In genomic region chr14:33539559-33540167, GRCm38 (mm10) we compare ENCODE assay signal across 19 mouse cellular contexts. TPM values are rescaled to one million over a fixed set of nuclear protein-coding genes. Genes with fewer than 3 reads are reported as not detected.
A peak's percentile ranks its signal among the peaks of the same experiment; 100 is the strongest.
DNase-seq lines count a peak whose midpoint lies in the region; ATAC-seq and TF ChIP-seq lines count a peak whose summit lies in the region.
"Had no signal": no experiment of that assay in that cellular context is flagged by ENCODE, and none has a peak within 500 bp of the region (broad histone marks: within the 10 kb centered on the region; RNA-seq: fewer than 3 reads in every experiment).

No protein-coding gene starts in this region.

- no peak overlapping the region for H3K9ac ChIP-seq in hindbrain, embryonic 15.5 days
- no peak overlapping the region for H3K9ac ChIP-seq in hindbrain, embryonic 16.5 days (ENCODE audit: low read depth, low read length)
- no peak overlapping the region for H3K9ac ChIP-seq in midbrain, embryonic 14.5 days (replicated peaks; ENCODE audit: low read length)
- no peak overlapping the region for H3K9ac ChIP-seq in midbrain, embryonic 15.5 days
- H3K9ac ChIP-seq: embryonic facial prominence, embryonic 13.5 days; forebrain, embryonic 12.5 days; heart, embryonic 12.5 days had no signal

- TF ChIP-seq CTCF in brain, embryonic 14.5 days (IDR thresholded peaks at IDR 0.05; ENCODE audit: borderline replicate concordance, extremely low read depth, insufficient read depth, insufficient read length): no peak

- H3K4me2 ChIP-seq in hindbrain, embryonic 15.5 days: no peak overlapping the region
- no peak overlapping the region for H3K4me2 ChIP-seq in hindbrain, embryonic 16.5 days (ENCODE audit: low read length)
- H3K4me2 ChIP-seq in midbrain, embryonic 14.5 days (ENCODE audit: low read length): no peak overlapping the region
- no peak overlapping the region for H3K4me2 ChIP-seq in midbrain, embryonic 15.5 days
- H3K4me2 ChIP-seq: embryonic facial prominence, embryonic 13.5 days; forebrain, embryonic 12.5 days; heart, embryonic 12.5 days had no signal

- 73% methylated on average over 7 of the region's 7 CpGs for WGBS in hindbrain, embryonic 15.5 days
- WGBS in hindbrain, embryonic 16.5 days: 73% methylated on average over 7 of the region's 7 CpGs
- 48% methylated on average over 7 of the region's 7 CpGs for WGBS in midbrain, embryonic 14.5 days
- WGBS in midbrain, embryonic 10.5 days: 85% methylated on average over 7 of the region's 7 CpGs
- 48% methylated on average over 7 of the region's 7 CpGs for WGBS in midbrain, embryonic 15.5 days

- no peaks in the 10 kb centered on the region for H3K9me3 ChIP-seq in hindbrain, embryonic 15.5 days
- peaks cover 2% of the 10 kb centered on the region; the same call in 1 of the 2 replicates for H3K9me3 ChIP-seq in hindbrain, embryonic 16.5 days (ENCODE audit: control insufficient read depth, low read length)
- H3K9me3 ChIP-seq in midbrain, embryonic 14.5 days (ENCODE audit: control insufficient read depth, low read length): no peaks in the 10 kb centered on the region
- H3K9me3 ChIP-seq in midbrain, embryonic 10.5 days (replicated peaks): no peaks in the 10 kb centered on the region
- no peaks in the 10 kb centered on the region for H3K9me3 ChIP-seq in midbrain, embryonic 15.5 days
- H3K9me3 ChIP-seq: embryonic facial prominence, embryonic 13.5 days; forebrain, embryonic 12.5 days had no signal

- no peaks in the 10 kb centered on the region for H3K27me3 ChIP-seq in hindbrain, embryonic 15.5 days
- no peaks in the 10 kb centered on the region for H3K27me3 ChIP-seq in hindbrain, embryonic 16.5 days (replicated peaks; ENCODE audit: control insufficient read depth, insufficient read depth, low read length)
- no peaks in the 10 kb centered on the region for H3K27me3 ChIP-seq in midbrain, embryonic 14.5 days (ENCODE audit: control insufficient read depth, insufficient read depth, low read length)
- H3K27me3 ChIP-seq in midbrain, embryonic 10.5 days (ENCODE audit: low read depth, poor library complexity, severe bottlenecking): no peaks in the 10 kb centered on the region
- H3K27me3 ChIP-seq in midbrain, embryonic 15.5 days (replicated peaks): no peaks in the 10 kb centered on the region
- H3K27me3 ChIP-seq: embryonic facial prominence, embryonic 13.5 days; forebrain, embryonic 12.5 days; heart, embryonic 12.5 days had no signal

- ATAC-seq in hindbrain, embryonic 15.5 days (ENCODE audit: low FRiP score, low read depth): no peak
- ATAC-seq in hindbrain, embryonic 16.5 days: no peak
- peak; percentile 48; the same call in 1 of the 2 replicates for ATAC-seq in midbrain, embryonic 14.5 days (ENCODE audit: low FRiP score, low TSS enrichment)
- ATAC-seq in midbrain, embryonic 15.5 days (replicated peaks): peak; percentile 83; the same call in 1 of the 2 replicates
- ATAC-seq: forebrain, embryonic 16.5 days had no signal

- H3K4me3 ChIP-seq in hindbrain, embryonic 15.5 days: no peak overlapping the region
- H3K4me3 ChIP-seq in hindbrain, embryonic 16.5 days (ENCODE audit: low read length): no peak overlapping the region
- H3K4me3 ChIP-seq in midbrain, embryonic 14.5 days (replicated peaks; ENCODE audit: low read depth, low read length): no peak overlapping the region
- no peak overlapping the region for H3K4me3 ChIP-seq in midbrain, embryonic 10.5 days
- no peak overlapping the region for H3K4me3 ChIP-seq in midbrain, embryonic 15.5 days
- H3K4me3 ChIP-seq: embryonic facial prominence, embryonic 13.5 days; forebrain, embryonic 12.5 days; heart, embryonic 12.5 days had no signal

- peak; percentile 59 for DNase-seq in midbrain, embryonic 14.5 days
- DNase-seq in midbrain, embryonic 10.5 days (ENCODE audit: low spot score): no peak
- DNase-seq in brain, embryonic 14.5 days (ENCODE audit: low read depth): peak; percentile 46
- DNase-seq in gastrocnemius, adult 8-10 months (ENCODE audit: low spot score in 2 of 2): no peak
- DNase-seq: adrenal gland, adult 8-10 months; adrenal gland, postnatal 36 days; cerebellum, adult 11 months; cerebellum, adult 8-10 months; cerebellum, postnatal 14 days; gastrocnemius, postnatal 14 days; heart, postnatal 36 days had no signal

- 0 out of 2 replicates have a peak overlapping the region, but pooled peaks have one; percentile 20 for H3K27ac ChIP-seq in hindbrain, embryonic 15.5 days (replicated peaks)
- no peak overlapping the region for H3K27ac ChIP-seq in hindbrain, embryonic 16.5 days (ENCODE audit: low read depth, low read length)
- H3K27ac ChIP-seq in midbrain, embryonic 14.5 days (replicated peaks; ENCODE audit: low read depth, low read length): peak overlapping the region; percentile 47
- no peak overlapping the region for H3K27ac ChIP-seq in midbrain, embryonic 10.5 days (replicated peaks)
- H3K27ac ChIP-seq in midbrain, embryonic 15.5 days: peak overlapping the region; percentile 67
- H3K27ac ChIP-seq: embryonic facial prominence, embryonic 13.5 days; forebrain, embryonic 12.5 days had no signal

- H3K36me3 ChIP-seq in hindbrain, embryonic 15.5 days: no peaks in the 10 kb centered on the region
- H3K36me3 ChIP-seq in hindbrain, embryonic 16.5 days (ENCODE audit: control insufficient read depth, insufficient read depth, low read length): no peaks in the 10 kb centered on the region
- no peaks in the 10 kb centered on the region for H3K36me3 ChIP-seq in midbrain, embryonic 14.5 days (ENCODE audit: control insufficient read depth, insufficient read depth, low read length)
- no peaks in the 10 kb centered on the region for H3K36me3 ChIP-seq in midbrain, embryonic 10.5 days
- no peaks in the 10 kb centered on the region for H3K36me3 ChIP-seq in midbrain, embryonic 15.5 days (replicated peaks)
- H3K36me3 ChIP-seq: embryonic facial prominence, embryonic 13.5 days; forebrain, embryonic 12.5 days; heart, embryonic 12.5 days had no signal

- TF ChIP-seq POLR2A in brain, embryonic 14.5 days (IDR thresholded peaks at IDR 0.05; ENCODE audit: borderline replicate concordance, extremely low read depth, insufficient read depth, insufficient read length, poor library complexity, severe bottlenecking): no peak

- H3K4me1 ChIP-seq in hindbrain, embryonic 15.5 days (replicated peaks): no peaks in the 10 kb centered on the region
- H3K4me1 ChIP-seq in hindbrain, embryonic 16.5 days (ENCODE audit: control insufficient read depth, insufficient read depth, low read depth, low read length): no peaks in the 10 kb centered on the region
- H3K4me1 ChIP-seq in midbrain, embryonic 14.5 days (ENCODE audit: control insufficient read depth, insufficient read depth, low read length): no peaks in the 10 kb centered on the region
- H3K4me1 ChIP-seq in midbrain, embryonic 10.5 days: no peaks in the 10 kb centered on the region
- 0 out of 2 replicates have a peak, but pooled peaks cover 2% of the 10 kb centered on the region for H3K4me1 ChIP-seq in midbrain, embryonic 15.5 days
- H3K4me1 ChIP-seq: embryonic facial prominence, embryonic 13.5 days; forebrain, embryonic 12.5 days; heart, embryonic 12.5 days had no signal

RNA-seq across cellular contexts. Expression of gene Ptpn20, which starts 49.3 kb away (rescaled TPM):
- 0.08 and 0.25 TPM in 2 replicates for polyA plus RNA-seq in hindbrain, embryonic 15.5 days (2015; fragmentation: Nextera tagmentation; extraction: Ambion mirVana)
- polyA plus RNA-seq in hindbrain, embryonic 16.5 days (2015; fragmentation: Nextera tagmentation; extraction: Ambion mirVana): 0.12 and 0.43 TPM in 2 replicates
- polyA plus RNA-seq in midbrain, embryonic 14.5 days (2014; fragmentation: Nextera tagmentation; extraction: Ambion mirVana): 0.13 and 0.26 TPM in 2 replicates
- not detected in 2 replicates for polyA plus RNA-seq in midbrain, embryonic 10.5 days (2016; fragmentation: Nextera tagmentation; extraction: Ambion mirVana)
- 0.10 and 0.11 TPM in 2 replicates for polyA plus RNA-seq in brain, embryonic 14.5 days (2012; rRNA removed)
- 0.05 and 0.13 TPM in 2 replicates for polyA plus RNA-seq in midbrain, embryonic 15.5 days (2015; fragmentation: Nextera tagmentation; extraction: Ambion mirVana)
- total RNA-seq in gastrocnemius, adult 8-10 months (2022): not detected
- total RNA-seq: adrenal gland, postnatal 36 days; gastrocnemius, postnatal 14 days; heart, adult 8-10 months; heart, postnatal 36 days had no signal
- polyA plus RNA-seq: embryonic facial prominence, embryonic 13.5 days; forebrain, embryonic 12.5 days; heart, embryonic 12.5 days had no signal

Comparison
In these comparisons a context has a peak if more than half of its experiments do, and no peak if none do; other contexts are left out.
1. H3K27ac ChIP-seq: peak in hindbrain, embryonic 15.5 days (single experiment), midbrain, embryonic 14.5 days (single experiment) and midbrain, embryonic 15.5 days (single experiment); none in hindbrain, embryonic 16.5 days (single experiment) and midbrain, embryonic 10.5 days (single experiment).
2. DNase-seq: peak in midbrain, embryonic 14.5 days (single experiment) and brain, embryonic 14.5 days (single experiment); none in midbrain, embryonic 10.5 days (single experiment) and gastrocnemius, adult 8-10 months (0 of 2).
3. ATAC-seq: peak in midbrain, embryonic 14.5 days (single experiment) and midbrain, embryonic 15.5 days (single experiment); none in hindbrain, embryonic 15.5 days (single experiment) and hindbrain, embryonic 16.5 days (single experiment).